Mouse (Mus musculus): Measurements from ENCODE around the gene Myo1b. TPM values are rescaled to one million over a fixed set of nuclear protein-coding genes. Genes with fewer than 3 reads are reported as not detected.

Myo1b gene
- polyA plus RNA-seq (2015; fragmentation: Nextera tagmentation; extraction: Ambion mirVana): 79.4 and 98.0 TPM in 2 replicates

GRCm38 (mm10) chr1:51915576-51916156, at the start of gene Myo1b:
TSS of gene Myo1b (minus strand) at chr1:51916071.
- Histone ChIP-seq H3K9me3 (ENCODE audit: control insufficient read depth, low read length) (no peaks in the 10 kb centered on the region), H3K4me2 (ENCODE audit: low read length) (peak within 1 kb of the TSS; percentile 73), H3K4me1 (replicated peaks; ENCODE audit: control insufficient read depth, insufficient read depth, low read length) (peaks cover 15% of the 10 kb centered on the region), H3K4me3 (replicated peaks; ENCODE audit: low read length) (peak within 1 kb of the TSS; percentile 82), H3K27me3 (replicated peaks; ENCODE audit: control insufficient read depth, insufficient read depth, low read length) (no peaks in the 10 kb centered on the region), H3K9ac (replicated peaks; ENCODE audit: low read depth, low read length) (peak within 1 kb of the TSS; percentile 97), H3K36me3 (ENCODE audit: control insufficient read depth, insufficient read depth) (no peaks in the 10 kb centered on the region), H3K27ac (ENCODE audit: low read length) (peak within 1 kb of the TSS; percentile 93)
- peak; percentile 82 for ATAC-seq
- WGBS: under 1% methylated on average over 54 of the region's 79 CpGs

- no peaks in the 10 kb centered on the region for H3K27me3 ChIP-seq (replicated peaks; ENCODE audit: control insufficient read depth, insufficient read depth, low read length)
- peaks cover 4% of the 10 kb centered on the region; the same call in 1 of the 2 replicates for H3K4me1 ChIP-seq (replicated peaks; ENCODE audit: control insufficient read depth, insufficient read depth, low read length)
- H3K27ac ChIP-seq (ENCODE audit: low read length): no peak overlapping the region
- no peak for ATAC-seq
- H3K4me3 ChIP-seq (replicated peaks; ENCODE audit: low read length): no peak overlapping the region
- WGBS: 98% methylated on average over 2 of the region's 2 CpGs
- no peaks in the 10 kb centered on the region for H3K36me3 ChIP-seq (ENCODE audit: control insufficient read depth, insufficient read depth)
- H3K9ac ChIP-seq (replicated peaks; ENCODE audit: low read depth, low read length): no peak overlapping the region
- no peak overlapping the region for H3K4me2 ChIP-seq (ENCODE audit: low read length)
- no peaks in the 10 kb centered on the region for H3K9me3 ChIP-seq (ENCODE audit: control insufficient read depth, low read length)
Measured at GRCm38 (mm10) chr1:51964647-51965046, 48.8 kb upstream of the Myo1b start.

GRCm38 (mm10) chr1:51947116-51947515, 31.2 kb upstream of the Myo1b start:
- H3K9ac ChIP-seq (replicated peaks; ENCODE audit: low read depth, low read length): no peak overlapping the region
- 63% methylated on average over 4 of the region's 4 CpGs for WGBS
- no peak for ATAC-seq

GRCm38 (mm10) chr1:51944755-51945154, 28.9 kb upstream of the Myo1b start:
- 40% methylated on average over 5 of the region's 5 CpGs for WGBS
- Histone ChIP-seq H3K27ac (ENCODE audit: low read length) (no peak overlapping the region), H3K4me3 (replicated peaks; ENCODE audit: low read length) (no peak overlapping the region), H3K4me1 (replicated peaks; ENCODE audit: control insufficient read depth, insufficient read depth, low read length) (no peaks in the 10 kb centered on the region), H3K27me3 (replicated peaks; ENCODE audit: control insufficient read depth, insufficient read depth, low read length) (no peaks in the 10 kb centered on the region), H3K4me2 (ENCODE audit: low read length) (no peak overlapping the region), H3K9ac (replicated peaks; ENCODE audit: low read depth, low read length) (no peak overlapping the region), H3K9me3 (ENCODE audit: control insufficient read depth, low read length) (no peaks in the 10 kb centered on the region), H3K36me3 (ENCODE audit: control insufficient read depth, insufficient read depth) (no peaks in the 10 kb centered on the region)
- peak; percentile 58 for ATAC-seq

More at GRCm38 (mm10) chr1:51947116-51947515, 31.2 kb upstream of the Myo1b start:
- Histone ChIP-seq H3K27ac (ENCODE audit: low read length) (no peak overlapping the region), H3K27me3 (replicated peaks; ENCODE audit: control insufficient read depth, insufficient read depth, low read length) (no peaks in the 10 kb centered on the region), H3K4me1 (replicated peaks; ENCODE audit: control insufficient read depth, insufficient read depth, low read length) (no peaks in the 10 kb centered on the region), H3K4me2 (ENCODE audit: low read length) (no peak overlapping the region), H3K36me3 (ENCODE audit: control insufficient read depth, insufficient read depth) (no peaks in the 10 kb centered on the region), H3K9me3 (ENCODE audit: control insufficient read depth, low read length) (no peaks in the 10 kb centered on the region), H3K4me3 (replicated peaks; ENCODE audit: low read length) (no peak overlapping the region)

- WGBS: 95% methylated on average over 7 of the region's 7 CpGs
- Histone ChIP-seq H3K4me1 (replicated peaks; ENCODE audit: control insufficient read depth, insufficient read depth, low read length) (no peaks in the 10 kb centered on the region), H3K9ac (replicated peaks; ENCODE audit: low read depth, low read length) (no peak overlapping the region), H3K4me3 (replicated peaks; ENCODE audit: low read length) (no peak overlapping the region), H3K27ac (ENCODE audit: low read length) (no peak overlapping the region), H3K27me3 (replicated peaks; ENCODE audit: control insufficient read depth, insufficient read depth, low read length) (no peaks in the 10 kb centered on the region), H3K36me3 (ENCODE audit: control insufficient read depth, insufficient read depth) (no peaks in the 10 kb centered on the region), H3K9me3 (ENCODE audit: control insufficient read depth, low read length) (no peaks in the 10 kb centered on the region), H3K4me2 (ENCODE audit: low read length) (no peak overlapping the region)
- ATAC-seq: no peak
Measured at GRCm38 (mm10) chr1:51938357-51938756, 22.5 kb upstream of the Myo1b start.

GRCm38 (mm10) chr1:51935006-51935405, 19.1 kb upstream of the Myo1b start:
- no peak overlapping the region for H3K4me2 ChIP-seq (ENCODE audit: low read length)
- WGBS: 48% methylated on average over 2 of the region's 2 CpGs
- no peak overlapping the region for H3K9ac ChIP-seq (replicated peaks; ENCODE audit: low read depth, low read length)
- H3K36me3 ChIP-seq (ENCODE audit: control insufficient read depth, insufficient read depth): no peaks in the 10 kb centered on the region
- H3K9me3 ChIP-seq (ENCODE audit: control insufficient read depth, low read length): no peaks in the 10 kb centered on the region
- no peak overlapping the region for H3K27ac ChIP-seq (ENCODE audit: low read length)
- ATAC-seq: no peak
- no peak overlapping the region for H3K4me3 ChIP-seq (replicated peaks; ENCODE audit: low read length)
- no peaks in the 10 kb centered on the region for H3K4me1 ChIP-seq (replicated peaks; ENCODE audit: control insufficient read depth, insufficient read depth, low read length)
- H3K27me3 ChIP-seq (replicated peaks; ENCODE audit: control insufficient read depth, insufficient read depth, low read length): no peaks in the 10 kb centered on the region

GRCm38 (mm10) chr1:51934176-51934924, 18.5 kb upstream of the Myo1b start:
- no peak overlapping the region for H3K9ac ChIP-seq (replicated peaks; ENCODE audit: low read depth, low read length)
- no peak overlapping the region for H3K27ac ChIP-seq (ENCODE audit: low read length)
- H3K9me3 ChIP-seq (ENCODE audit: control insufficient read depth, low read length): no peaks in the 10 kb centered on the region
- H3K4me2 ChIP-seq (ENCODE audit: low read length): no peak overlapping the region
- ATAC-seq: no peak
- no peak overlapping the region for H3K4me3 ChIP-seq (replicated peaks; ENCODE audit: low read length)
- H3K27me3 ChIP-seq (replicated peaks; ENCODE audit: control insufficient read depth, insufficient read depth, low read length): no peaks in the 10 kb centered on the region
- WGBS: 86% methylated on average over 11 of the region's 11 CpGs
- H3K36me3 ChIP-seq (ENCODE audit: control insufficient read depth, insufficient read depth): no peaks in the 10 kb centered on the region
- no peaks in the 10 kb centered on the region for H3K4me1 ChIP-seq (replicated peaks; ENCODE audit: control insufficient read depth, insufficient read depth, low read length)

- Histone ChIP-seq H3K36me3 (ENCODE audit: control insufficient read depth, insufficient read depth) (no peaks in the 10 kb centered on the region), H3K27me3 (replicated peaks; ENCODE audit: control insufficient read depth, insufficient read depth, low read length) (no peaks in the 10 kb centered on the region), H3K4me3 (replicated peaks; ENCODE audit: low read length) (no peak overlapping the region), H3K4me2 (ENCODE audit: low read length) (no peak overlapping the region), H3K4me1 (replicated peaks; ENCODE audit: control insufficient read depth, insufficient read depth, low read length) (no peaks in the 10 kb centered on the region), H3K9ac (replicated peaks; ENCODE audit: low read depth, low read length) (no peak overlapping the region), H3K9me3 (ENCODE audit: control insufficient read depth, low read length) (no peaks in the 10 kb centered on the region), H3K27ac (ENCODE audit: low read length) (no peak overlapping the region)
- 84% methylated on average over 3 of the region's 3 CpGs for WGBS
- no peak for ATAC-seq
Measured at GRCm38 (mm10) chr1:51932826-51933225, 17.0 kb upstream of the Myo1b start.

GRCm38 (mm10) chr1:51931561-51931960, 15.7 kb upstream of the Myo1b start:
- H3K27ac ChIP-seq (ENCODE audit: low read length): no peak overlapping the region
- no peak overlapping the region for H3K4me2 ChIP-seq (ENCODE audit: low read length)
- no peak for ATAC-seq
- H3K9me3 ChIP-seq (ENCODE audit: control insufficient read depth, low read length): no peaks in the 10 kb centered on the region
- no peak overlapping the region for H3K4me3 ChIP-seq (replicated peaks; ENCODE audit: low read length)
- H3K4me1 ChIP-seq (replicated peaks; ENCODE audit: control insufficient read depth, insufficient read depth, low read length): no peaks in the 10 kb centered on the region
- H3K36me3 ChIP-seq (ENCODE audit: control insufficient read depth, insufficient read depth): no peaks in the 10 kb centered on the region
- WGBS: 31% methylated on average over 7 of the region's 7 CpGs
- H3K9ac ChIP-seq (replicated peaks; ENCODE audit: low read depth, low read length): no peak overlapping the region
- H3K27me3 ChIP-seq (replicated peaks; ENCODE audit: control insufficient read depth, insufficient read depth, low read length): no peaks in the 10 kb centered on the region

Data from forebrain, embryonic 16.5 days (tissue).